Mouse (Mus musculus) forebrain, embryonic 13.5 days (tissue): Measurements from ENCODE around the gene Ireb2. TPM values are rescaled to one million over a fixed set of nuclear protein-coding genes. Genes with fewer than 3 reads are reported as not detected.
"Not testable (repeated sequence)": the region's sequence is repeated elsewhere in the genome, so short reads cannot be mapped to it uniquely, and the experiment has no call there.

Experiments used
- ATAC-seq: fragments of 200-750 bp; cut with Nextera tagmentation; 2 replicates; pipeline ENCODE4 v1.8.0; 2017
- H3K27ac ChIP-seq: fragments of 300-500 bp; sonication (generic); 2 replicates; pipeline ENCODE4 v1.5.1; 2015; ENCODE audit warnings: inconsistent platforms, mild to moderate bottlenecking, moderate library complexity
- H3K27me3 ChIP-seq: fragments of 300-500 bp; sonication (generic); 2 replicates; pipeline ENCODE4 v1.6.1; 2015; ENCODE audit warnings: mild to moderate bottlenecking, inconsistent platforms
- H3K36me3 ChIP-seq: fragments of 300-500 bp; sonication (generic); 2 replicates; pipeline ENCODE4 v1.6.1; 2015; ENCODE audit warnings: mild to moderate bottlenecking, inconsistent platforms; ENCODE audit not compliant: poor library complexity, severe bottlenecking
- H3K4me1 ChIP-seq: fragments of 300-500 bp; sonication (generic); 2 replicates; pipeline ENCODE4 v1.6.1; 2015; ENCODE audit warnings: inconsistent platforms
- H3K4me2 ChIP-seq: fragments of 300-500 bp; sonication (generic); 2 replicates; pipeline ENCODE4 v1.6.1; 2015; ENCODE audit warnings: inconsistent platforms, mild to moderate bottlenecking, moderate library complexity
- H3K4me3 ChIP-seq: fragments of 300-500 bp; sonication (generic); 2 replicates; pipeline ENCODE4 v1.5.1; 2015; ENCODE audit warnings: mild to moderate bottlenecking, inconsistent platforms
- H3K9ac ChIP-seq: fragments of 300-500 bp; sonication (generic); 2 replicates; pipeline ENCODE4 v1.6.1; 2015; ENCODE audit warnings: mild to moderate bottlenecking, inconsistent platforms
- H3K9me3 ChIP-seq: fragments of 300-500 bp; sonication (generic); replicated peaks from 2 replicates; pipeline ENCODE4 v1.6.1; 2016; ENCODE audit warnings: inconsistent platforms
- WGBS: fragments of 180-500 bp; shearing (Covaris S2); methylation state at CpG from one replicate; pipeline ENCODE4 v1.1.7; 2015; 5-methylcytosine and 5-hydroxymethylcytosine counted together
- polyA plus RNA-seq: library from polyadenylated mRNA; unstranded; fragments of >200 nt; fragmentation: Nextera tagmentation; extraction: Ambion mirVana; gene quantifications from 2 replicates; pipeline ENCODE4 v1.2.1, GENCODE M21; 2015

Gene Ireb2
- polyA plus RNA-seq, 1 experiment from 2014 or later: 46.2 TPM

GRCm38 (mm10) chr9:54844556-54845176 is 18.9 kb upstream of the Ireb2 start:
- Histone ChIP-seq H3K27ac (no peak overlapping the region), H3K27me3 (no peaks in the 10 kb centered on the region), H3K4me1 (no peaks in the 10 kb centered on the region), H3K9ac (no peak overlapping the region), H3K4me2 (no peak overlapping the region), H3K4me3 (no peak overlapping the region), H3K36me3 (no peaks in the 10 kb centered on the region), H3K9me3 (no peaks in the 10 kb centered on the region)
- ATAC-seq: no peak
- WGBS: 72% methylated on average over 3 of the region's 3 CpGs

DNA sequence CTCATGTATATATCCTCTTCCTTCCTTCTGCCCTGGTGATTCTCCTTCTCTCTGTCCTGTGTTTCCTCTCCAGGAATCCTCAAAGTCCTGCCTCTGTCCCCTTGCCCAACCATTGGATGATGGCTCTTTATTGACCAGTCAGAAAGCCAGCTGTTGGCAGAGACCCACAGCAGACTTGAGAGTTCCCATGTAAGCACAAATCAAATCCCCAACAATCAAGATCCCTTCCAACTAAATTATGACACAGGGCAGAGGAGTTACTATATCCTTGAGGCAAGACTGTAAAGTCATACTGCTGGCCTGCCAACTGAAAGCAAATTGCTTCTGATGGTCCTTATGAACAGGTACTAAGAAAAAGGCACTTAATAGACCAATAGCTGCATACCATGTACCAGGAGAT is 15.4 kb upstream of the Ireb2 start:
- no peak for ATAC-seq
- Histone ChIP-seq H3K4me1 (no peaks in the 10 kb centered on the region), H3K4me3 (no peak overlapping the region), H3K9ac (no peak overlapping the region), H3K36me3 (no peaks in the 10 kb centered on the region), H3K27me3 (no peaks in the 10 kb centered on the region), H3K4me2 (no peak overlapping the region), H3K9me3 (no peaks in the 10 kb centered on the region), H3K27ac (no peak overlapping the region)

DNA sequence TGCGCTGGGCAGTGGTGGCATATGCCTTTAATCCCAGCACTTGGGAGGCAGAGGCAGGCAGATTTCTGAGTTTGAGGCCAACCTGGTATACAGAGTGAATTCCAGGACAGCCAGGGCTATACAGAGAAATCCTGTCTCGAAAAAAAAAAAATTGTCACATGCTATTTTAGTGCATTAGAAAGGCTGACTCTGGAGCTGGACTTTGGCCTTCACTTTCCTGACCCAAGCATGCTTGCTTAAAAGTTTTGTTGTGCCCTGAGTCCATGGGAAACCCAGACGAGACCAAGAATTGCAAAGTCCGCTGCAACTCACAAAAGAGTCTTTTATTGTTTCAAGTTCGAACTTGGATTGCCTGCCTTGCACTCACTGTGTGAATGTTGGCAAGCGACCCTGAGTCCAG is 10.6 kb upstream of the Ireb2 start:
- H3K4me3 ChIP-seq, H3K27ac ChIP-seq, H3K4me1 ChIP-seq, H3K9me3 ChIP-seq, H3K27me3 ChIP-seq, H3K9ac ChIP-seq, H3K4me2 ChIP-seq, H3K36me3 ChIP-seq, ATAC-seq: not testable (repeated sequence)
- 72% methylated on average over 6 of the region's 6 CpGs for WGBS

DNA sequence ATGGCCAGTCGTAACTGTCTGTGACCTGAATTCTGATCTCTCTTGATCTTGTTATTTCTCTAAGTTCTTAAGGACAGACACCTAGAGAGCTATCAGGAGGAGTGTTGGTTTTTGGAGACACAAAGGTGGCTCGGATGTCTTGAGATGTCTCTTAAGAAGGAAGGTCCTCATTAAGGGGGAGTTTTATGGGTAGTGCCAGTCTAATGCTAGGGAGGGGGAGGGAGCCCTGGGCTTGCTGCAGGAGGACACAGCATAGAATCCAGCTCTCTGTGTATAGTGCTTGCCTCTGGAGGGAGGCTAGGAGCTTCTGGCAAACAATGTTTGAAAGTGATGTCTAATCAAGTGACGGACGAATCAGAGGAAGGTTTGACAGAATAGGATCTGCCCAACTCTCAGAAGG is 10.0 kb upstream of the Ireb2 start:
- no peak overlapping the region for H3K4me3 ChIP-seq
- no peaks in the 10 kb centered on the region for H3K9me3 ChIP-seq
- no peak for ATAC-seq
- H3K4me2 ChIP-seq: no peak overlapping the region
- H3K36me3 ChIP-seq: no peaks in the 10 kb centered on the region
- H3K4me1 ChIP-seq: no peaks in the 10 kb centered on the region
- H3K27me3 ChIP-seq: no peaks in the 10 kb centered on the region
- 68% methylated on average over 4 of the region's 4 CpGs for WGBS
- H3K9ac ChIP-seq: no peak overlapping the region
- H3K27ac ChIP-seq: no peak overlapping the region

GRCm38 (mm10) chr9:54855638-54856037 is 8.0 kb upstream of the Ireb2 start:
- WGBS: 21% methylated on average over 6 of the region's 6 CpGs

GRCm38 (mm10) chr9:54856121-54856520 is 7.5 kb upstream of the Ireb2 start:
- H3K27ac ChIP-seq: no peak overlapping the region
- no peak overlapping the region for H3K9ac ChIP-seq
- ATAC-seq: no peak
- H3K27me3 ChIP-seq: no peaks in the 10 kb centered on the region
- H3K4me3 ChIP-seq: no peak overlapping the region
- no peaks in the 10 kb centered on the region for H3K36me3 ChIP-seq
- no peaks in the 10 kb centered on the region for H3K4me1 ChIP-seq
- no peak overlapping the region for H3K4me2 ChIP-seq
- H3K9me3 ChIP-seq: no peaks in the 10 kb centered on the region
- WGBS: 44% methylated on average over 6 of the region's 6 CpGs

More at GRCm38 (mm10) chr9:54855638-54856037, 8.0 kb upstream of the Ireb2 start:
- no peak overlapping the region for H3K4me2 ChIP-seq
- H3K36me3 ChIP-seq: no peaks in the 10 kb centered on the region
- ATAC-seq: no peak
- H3K9ac ChIP-seq: no peak overlapping the region
- H3K9me3 ChIP-seq: no peaks in the 10 kb centered on the region
- no peak overlapping the region for H3K27ac ChIP-seq
- H3K27me3 ChIP-seq: no peaks in the 10 kb centered on the region
- H3K4me1 ChIP-seq: no peaks in the 10 kb centered on the region
- no peak overlapping the region for H3K4me3 ChIP-seq

DNA sequence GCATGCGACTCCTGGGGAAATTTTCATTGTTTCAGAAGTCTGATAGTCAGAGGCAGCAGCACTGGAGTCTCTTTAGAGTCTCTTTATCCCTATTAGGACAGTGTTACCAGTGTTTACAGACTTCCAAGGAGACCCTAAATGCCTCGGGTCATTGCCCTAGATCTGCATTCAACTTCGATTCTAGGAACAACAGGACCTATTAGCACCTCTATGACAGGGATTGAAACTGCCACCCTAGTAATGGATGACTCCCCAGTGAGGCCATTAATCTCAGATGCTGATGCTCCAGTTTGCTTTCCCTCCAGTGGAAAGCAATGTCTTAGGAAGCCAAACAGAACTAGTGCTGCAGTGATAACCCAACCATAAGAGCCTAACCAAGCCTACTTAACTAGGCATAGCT is 6.1 kb upstream of the Ireb2 start:
- H3K4me3 ChIP-seq: no peak overlapping the region
- 39% methylated on average over 3 of the region's 3 CpGs for WGBS
- no peaks in the 10 kb centered on the region for H3K36me3 ChIP-seq
- H3K27ac ChIP-seq: no peak overlapping the region
- H3K9me3 ChIP-seq: no peaks in the 10 kb centered on the region
- H3K4me1 ChIP-seq: no peaks in the 10 kb centered on the region
- no peak overlapping the region for H3K9ac ChIP-seq
- no peak for ATAC-seq
- H3K4me2 ChIP-seq: no peak overlapping the region
- H3K27me3 ChIP-seq: no peaks in the 10 kb centered on the region

DNA sequence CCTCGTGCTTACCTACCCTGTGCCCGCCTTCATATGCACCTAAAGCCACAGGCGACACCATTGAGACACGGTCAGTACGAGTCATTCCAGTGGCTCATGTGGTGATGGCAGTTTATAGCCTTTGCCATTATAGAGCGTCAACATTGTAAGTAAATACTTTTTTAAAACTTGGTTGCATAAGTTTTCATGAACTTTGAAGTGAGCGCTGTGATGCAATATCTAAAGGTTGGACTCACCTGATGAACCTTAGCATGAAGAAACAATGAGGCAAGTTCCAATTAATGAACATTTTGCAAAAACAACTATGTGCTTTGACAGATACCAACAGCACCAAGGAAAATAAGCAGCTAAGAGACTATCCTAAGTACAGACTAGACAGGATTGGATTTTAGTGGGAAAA is 3.1 kb upstream of the Ireb2 start:
- Histone ChIP-seq H3K4me2 (no peak overlapping the region), H3K9ac (no peak overlapping the region), H3K27me3 (no peaks in the 10 kb centered on the region), H3K9me3 (no peaks in the 10 kb centered on the region), H3K4me1 (peaks cover 16% of the 10 kb centered on the region), H3K36me3 (peaks cover 2% of the 10 kb centered on the region), H3K4me3 (no peak overlapping the region), H3K27ac (no peak overlapping the region)
- ATAC-seq: no peak
- WGBS: 93% methylated on average over 7 of the region's 7 CpGs

DNA sequence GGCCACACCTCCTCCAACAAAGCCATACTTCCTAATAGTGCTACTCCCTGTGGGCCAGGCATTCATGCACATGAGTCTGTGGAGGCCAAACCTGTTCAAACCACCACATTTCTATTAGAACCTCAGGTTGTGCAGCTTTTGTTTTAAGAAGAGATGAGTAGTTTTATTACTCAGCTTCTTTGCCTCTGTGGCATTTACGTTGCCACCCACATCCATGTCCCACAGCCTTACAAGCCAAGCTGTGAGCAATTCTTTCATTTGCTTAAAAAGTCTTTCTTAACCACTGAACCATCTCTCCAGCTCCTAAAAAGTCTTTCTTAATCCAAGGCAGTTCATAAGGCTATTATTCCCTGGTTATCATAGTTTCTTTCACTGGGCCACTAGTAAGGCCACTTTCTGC is 15.2 kb downstream of the Ireb2 start:
- Histone ChIP-seq H3K4me3 (no peak overlapping the region), H3K9me3 (no peaks in the 10 kb centered on the region), H3K4me2 (no peak overlapping the region), H3K9ac (no peak overlapping the region), H3K27ac (no peak overlapping the region), H3K4me1 (no peaks in the 10 kb centered on the region), H3K27me3 (no peaks in the 10 kb centered on the region), H3K36me3 (peaks cover 66% of the 10 kb centered on the region)
- WGBS: 94% methylated on average over 1 of the region's 1 CpGs
- no peak for ATAC-seq

- Histone ChIP-seq H3K36me3 (peaks cover 73% of the 10 kb centered on the region), H3K4me1 (no peaks in the 10 kb centered on the region), H3K9ac (no peak overlapping the region), H3K27ac (no peak overlapping the region), H3K4me3 (no peak overlapping the region), H3K4me2 (no peak overlapping the region), H3K9me3 (no peaks in the 10 kb centered on the region), H3K27me3 (no peaks in the 10 kb centered on the region)
- ATAC-seq: no peak
- WGBS: 89% methylated on average over 4 of the region's 4 CpGs
Measured at GRCm38 (mm10) chr9:54892111-54892510, 28.5 kb downstream of the Ireb2 start.

GRCm38 (mm10) chr9:54897097-54897496 is 33.5 kb downstream of the Ireb2 start:
- H3K4me3 ChIP-seq: no peak overlapping the region
- H3K9ac ChIP-seq: no peak overlapping the region
- no peak overlapping the region for H3K4me2 ChIP-seq
- H3K27me3 ChIP-seq: no peaks in the 10 kb centered on the region
- H3K36me3 ChIP-seq: peaks cover 77% of the 10 kb centered on the region
- no peak overlapping the region for H3K27ac ChIP-seq
- no peak for ATAC-seq
- 92% methylated on average over 3 of the region's 3 CpGs for WGBS
- no peaks in the 10 kb centered on the region for H3K9me3 ChIP-seq
- no peaks in the 10 kb centered on the region for H3K4me1 ChIP-seq

DNA sequence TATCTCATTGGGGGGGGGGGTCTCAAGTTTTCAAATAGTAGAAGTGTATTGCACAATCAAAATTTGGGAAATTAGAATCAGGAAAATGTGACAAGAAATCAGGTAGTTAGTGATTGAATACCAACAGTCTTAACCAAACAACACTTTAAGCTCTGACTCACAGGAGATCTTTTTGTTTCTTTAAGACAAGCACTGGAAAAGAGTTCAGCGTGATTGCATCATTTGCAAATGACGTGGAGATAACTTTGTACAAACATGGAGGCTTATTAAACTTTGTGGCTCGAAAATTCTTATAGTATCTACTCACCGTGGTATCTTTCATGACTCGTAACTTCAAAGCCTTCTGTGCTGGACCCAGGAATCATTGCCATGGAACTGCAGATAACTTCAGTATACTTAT is 45.9 kb downstream of the Ireb2 start:
- no peak for ATAC-seq
- WGBS: 91% methylated on average over 5 of the region's 5 CpGs
- H3K27ac ChIP-seq: no peak overlapping the region
- H3K9me3 ChIP-seq: no peaks in the 10 kb centered on the region
- no peaks in the 10 kb centered on the region for H3K27me3 ChIP-seq
- no peak overlapping the region for H3K4me2 ChIP-seq
- H3K9ac ChIP-seq: no peak overlapping the region
- H3K36me3 ChIP-seq: peaks cover 63% of the 10 kb centered on the region
- no peaks in the 10 kb centered on the region for H3K4me1 ChIP-seq
- no peak overlapping the region for H3K4me3 ChIP-seq

DNA sequence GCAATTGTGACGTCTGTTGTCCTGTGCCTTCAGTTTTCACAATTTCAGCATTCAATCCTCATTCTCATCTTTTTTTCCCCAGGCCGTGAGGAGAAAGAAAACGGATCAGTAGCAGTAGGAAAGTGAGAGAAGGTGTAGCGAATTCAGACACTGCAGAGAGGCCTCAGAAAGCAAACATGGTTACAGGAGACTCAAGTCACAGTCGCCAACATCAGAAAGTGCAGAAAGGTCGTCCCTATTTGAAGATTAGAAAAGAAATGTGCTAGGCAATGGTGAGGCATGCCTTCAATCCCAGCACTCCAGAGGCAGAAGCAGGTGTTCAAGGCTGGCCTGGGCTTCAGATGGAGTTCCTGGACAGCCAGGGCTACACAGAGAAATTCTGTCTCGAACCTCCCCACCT is 52.0 kb downstream of the Ireb2 start:
- H3K36me3 ChIP-seq: peaks cover 11% of the 10 kb centered on the region
- H3K4me1 ChIP-seq: peaks cover 9% of the 10 kb centered on the region
- H3K4me3 ChIP-seq: no peak overlapping the region
- WGBS: 69% methylated on average over 7 of the region's 7 CpGs
- no peak for ATAC-seq
- no peak overlapping the region for H3K9ac ChIP-seq
- no peaks in the 10 kb centered on the region for H3K9me3 ChIP-seq
- no peak overlapping the region for H3K4me2 ChIP-seq
- H3K27ac ChIP-seq: no peak overlapping the region
- H3K27me3 ChIP-seq: no peaks in the 10 kb centered on the region
